Mouse (Mus musculus) limb, embryonic 13.5 days (tissue): ENCODE measurements around the gene Hcn4. TPM values are rescaled to one million over a fixed set of nuclear protein-coding genes. Genes with fewer than 3 reads are reported as not detected.

ENCODE experiments used
- ATAC-seq: fragments of 200-750 bp; cut with Nextera tagmentation; 2 replicates; pipeline ENCODE4 v1.8.0; 2017; ENCODE audit warnings: low read depth, moderate number of reproducible peaks, moderate TSS enrichment; ENCODE audit not compliant: low FRiP score
- H3K27ac ChIP-seq: fragments of 300-500 bp; sonication (generic); 2 replicates; pipeline ENCODE4 v1.5.1; 2015; ENCODE audit warnings: inconsistent platforms, mild to moderate bottlenecking, moderate library complexity
- H3K27me3 ChIP-seq: fragments of 300-500 bp; sonication (generic); 2 replicates; pipeline ENCODE4 v1.6.1; 2015; ENCODE audit warnings: mild to moderate bottlenecking, inconsistent platforms
- H3K36me3 ChIP-seq: fragments of 300-500 bp; sonication (generic); 2 replicates; pipeline ENCODE4 v1.6.1; 2015; ENCODE audit warnings: inconsistent platforms, mild to moderate bottlenecking, moderate library complexity
- H3K4me1 ChIP-seq: fragments of 300-500 bp; sonication (generic); 2 replicates; pipeline ENCODE4 v1.6.1; 2015; ENCODE audit warnings: inconsistent platforms
- H3K4me2 ChIP-seq: fragments of 300-500 bp; sonication (generic); replicated peaks from 2 replicates; pipeline ENCODE4 v1.6.1; 2015; ENCODE audit warnings: inconsistent platforms, mild to moderate bottlenecking, moderate library complexity
- H3K4me3 ChIP-seq: fragments of 300-500 bp; sonication (generic); 2 replicates; pipeline ENCODE4 v1.5.1; 2015; ENCODE audit warnings: moderate library complexity, mild to moderate bottlenecking, inconsistent platforms
- H3K9ac ChIP-seq: fragments of 300-500 bp; sonication (generic); 2 replicates; pipeline ENCODE4 v1.6.1; 2015; ENCODE audit warnings: mild to moderate bottlenecking, inconsistent platforms
- H3K9me3 ChIP-seq: fragments of 300-500 bp; sonication (generic); 2 replicates; pipeline ENCODE4 v1.6.1; 2016; ENCODE audit warnings: inconsistent platforms
- WGBS: fragments of 180-500 bp; shearing (Covaris S2); methylation state at CpG from one replicate; pipeline ENCODE4 v1.1.7; 2015; 5-methylcytosine and 5-hydroxymethylcytosine counted together
- polyA plus RNA-seq: library from polyadenylated mRNA; unstranded; fragments of >200 nt; fragmentation: Nextera tagmentation; extraction: Ambion mirVana; gene quantifications from 2 replicates; pipeline ENCODE4 v1.2.1, GENCODE M21; 2015

Hcn4 gene
- polyA plus RNA-seq, 1 experiment from 2014 or later, result 0.29 TPM

GRCm38 (mm10) chr9:58891840-58892640 is 68.8 kb downstream of the Hcn4 start:
- H3K9me3 ChIP-seq, result no peaks in the 10 kb centered on the region
- peaks cover 75% of the 10 kb centered on the region for H3K36me3 ChIP-seq
- H3K27me3 ChIP-seq, result no peaks in the 10 kb centered on the region
- no peak overlapping the region for H3K9ac ChIP-seq
- no peak for ATAC-seq
- H3K4me1 ChIP-seq, result no peaks in the 10 kb centered on the region
- no peak overlapping the region for H3K27ac ChIP-seq
- WGBS, result 90% methylated on average over 6 of the region's 6 CpGs
- H3K4me3 ChIP-seq, result no peak overlapping the region
- H3K4me2 ChIP-seq, result no peak overlapping the region

GRCm38 (mm10) chr9:58899602-58900001 is 76.4 kb downstream of the Hcn4 start:
- H3K4me3 ChIP-seq, result no peak overlapping the region
- H3K27me3 ChIP-seq, result no peaks in the 10 kb centered on the region
- H3K27ac ChIP-seq, result no peak overlapping the region
- no peaks in the 10 kb centered on the region for H3K4me1 ChIP-seq
- no peak for ATAC-seq
- no peak overlapping the region for H3K9ac ChIP-seq
- no peaks in the 10 kb centered on the region for H3K9me3 ChIP-seq
- H3K36me3 ChIP-seq, result peaks cover 46% of the 10 kb centered on the region
- H3K4me2 ChIP-seq, result no peak overlapping the region

GRCm38 (mm10) chr9:58902869-58903585 is 79.8 kb downstream of the Hcn4 start:
- Histone ChIP-seq H3K4me3 (no peak overlapping the region), H3K36me3 (peaks cover 52% of the 10 kb centered on the region), H3K4me1 (no peaks in the 10 kb centered on the region), H3K9ac (no peak overlapping the region), H3K9me3 (no peaks in the 10 kb centered on the region), H3K27me3 (no peaks in the 10 kb centered on the region), H3K4me2 (no peak overlapping the region), H3K27ac (no peak overlapping the region)
- no peak for ATAC-seq
- 65% methylated on average over 6 of the region's 6 CpGs for WGBS

Other genes with a start within 250 kb of the Hcn4 start
- 99.6 and 101 TPM in 2 replicates for gene Nptn, start 241.2 kb upstream of the Hcn4 start, polyA plus RNA-seq
- gene Rec114, start 79.4 kb upstream of the Hcn4 start, polyA plus RNA-seq, result 2.1 and 2.4 TPM in 2 replicates
- 47.7 and 51.2 TPM in 2 replicates for gene Neo1, start 213.0 kb downstream of the Hcn4 start, polyA plus RNA-seq